Mouse (Mus musculus): ENCODE results near the gene Galt. TPM values are rescaled to one million over a fixed set of nuclear protein-coding genes. Genes with fewer than 3 reads are reported as not detected.

Galt gene
- polyA plus RNA-seq, 1 experiment = 162 TPM

- H3K4me1 ChIP-seq (ENCODE audit: control insufficient read depth, insufficient read depth, low read length) = peaks cover 28% of the 10 kb centered on the region; the same call in 1 of the 2 replicates
- H3K4me3 ChIP-seq (ENCODE audit: insufficient read depth, low read depth, low read length) = no peak overlapping the region
- WGBS = 68% methylated on average over 13 of the region's 13 CpGs
- TF ChIP-seq POLR2A (IDR thresholded peaks at IDR 0.05; ENCODE audit: low read depth, low read length) (no peak), CTCF (conservative IDR thresholded peaks at IDR 0.05; ENCODE audit: insufficient read depth, insufficient read length, low read depth, low read length) (no peak)
- H3K36me3 ChIP-seq (ENCODE audit: control insufficient read depth, insufficient read depth, low read length) = no peaks in the 10 kb centered on the region; the same call in 1 of the 2 replicates
- H3K27ac ChIP-seq (ENCODE audit: insufficient read depth, low read depth, low read length) = peak overlapping the region; percentile 98
- no peaks in the 10 kb centered on the region for H3K27me3 ChIP-seq (replicated peaks; ENCODE audit: control insufficient read depth, insufficient read depth, low read length)
- DNase-seq = peak; percentile 63
These were observed 2.3 kb downstream of the Galt start for GRCm38 (mm10) chr4:41757321-41757720.

GRCm38 (mm10) chr4:41758021-41758420 lies 3.0 kb downstream of the Galt start:
- Histone ChIP-seq H3K4me1 (ENCODE audit: control insufficient read depth, insufficient read depth, low read length) (peaks cover 28% of the 10 kb centered on the region; the same call in 1 of the 2 replicates), H3K27me3 (replicated peaks; ENCODE audit: control insufficient read depth, insufficient read depth, low read length) (no peaks in the 10 kb centered on the region), H3K36me3 (ENCODE audit: control insufficient read depth, insufficient read depth, low read length) (no peaks in the 10 kb centered on the region; the same call in 1 of the 2 replicates), H3K4me3 (ENCODE audit: insufficient read depth, low read depth, low read length) (no peak overlapping the region), H3K27ac (ENCODE audit: insufficient read depth, low read depth, low read length) (peak overlapping the region; percentile 98)
- DNase-seq = peak; percentile 82
- WGBS = 26% methylated on average over 11 of the region's 11 CpGs
- TF ChIP-seq POLR2A (IDR thresholded peaks at IDR 0.05; ENCODE audit: low read depth, low read length) = no peak
- TF ChIP-seq CTCF (conservative IDR thresholded peaks at IDR 0.05; ENCODE audit: insufficient read depth, insufficient read length, low read depth, low read length) = no peak

- Histone ChIP-seq H3K27me3 (replicated peaks; ENCODE audit: control insufficient read depth, insufficient read depth, low read length) (no peaks in the 10 kb centered on the region), H3K4me3 (ENCODE audit: insufficient read depth, low read depth, low read length) (no peak overlapping the region), H3K27ac (ENCODE audit: insufficient read depth, low read depth, low read length) (peak overlapping the region; percentile 98), H3K4me1 (ENCODE audit: control insufficient read depth, insufficient read depth, low read length) (peaks cover 28% of the 10 kb centered on the region; the same call in 1 of the 2 replicates), H3K36me3 (ENCODE audit: control insufficient read depth, insufficient read depth, low read length) (no peaks in the 10 kb centered on the region; the same call in 1 of the 2 replicates)
- 81% methylated on average over 4 of the region's 4 CpGs for WGBS
- no peak for DNase-seq
- TF ChIP-seq CTCF (conservative IDR thresholded peaks at IDR 0.05; ENCODE audit: insufficient read depth, insufficient read length, low read depth, low read length) = no peak
- TF ChIP-seq POLR2A (IDR thresholded peaks at IDR 0.05; ENCODE audit: low read depth, low read length) = no peak
These were observed 3.7 kb downstream of the Galt start for GRCm38 (mm10) chr4:41758701-41759100.

- DNase-seq = peak; percentile 93
- Histone ChIP-seq H3K4me3 (ENCODE audit: insufficient read depth, low read depth, low read length) (no peak overlapping the region), H3K27me3 (replicated peaks; ENCODE audit: control insufficient read depth, insufficient read depth, low read length) (no peaks in the 10 kb centered on the region), H3K36me3 (ENCODE audit: control insufficient read depth, insufficient read depth, low read length) (no peaks in the 10 kb centered on the region; the same call in 1 of the 2 replicates), H3K27ac (ENCODE audit: insufficient read depth, low read depth, low read length) (peak overlapping the region; percentile 98), H3K4me1 (ENCODE audit: control insufficient read depth, insufficient read depth, low read length) (peaks cover 28% of the 10 kb centered on the region; the same call in 1 of the 2 replicates)
- WGBS = 30% methylated on average over 9 of the region's 9 CpGs
- TF ChIP-seq CTCF (conservative IDR thresholded peaks at IDR 0.05; ENCODE audit: insufficient read depth, insufficient read length, low read depth, low read length) (0 out of 2 replicates have a peak, but pooled peaks have one; percentile 17), POLR2A (IDR thresholded peaks at IDR 0.05; ENCODE audit: low read depth, low read length) (no peak)
These were observed 4.2 kb downstream of the Galt start for GRCm38 (mm10) chr4:41759206-41759605.

GRCm38 (mm10) chr4:41759656-41760287 lies 4.7 kb downstream of the Galt start:
- TF ChIP-seq POLR2A (IDR thresholded peaks at IDR 0.05; ENCODE audit: low read depth, low read length) (no peak), CTCF (conservative IDR thresholded peaks at IDR 0.05; ENCODE audit: insufficient read depth, insufficient read length, low read depth, low read length) (no peak)
- no peaks in the 10 kb centered on the region; the same call in 1 of the 2 replicates for H3K36me3 ChIP-seq (ENCODE audit: control insufficient read depth, insufficient read depth, low read length)
- 26% methylated on average over 6 of the region's 6 CpGs for WGBS
- peaks cover 26% of the 10 kb centered on the region; the same call in 1 of the 2 replicates for H3K4me1 ChIP-seq (ENCODE audit: control insufficient read depth, insufficient read depth, low read length)
- peak overlapping the region; percentile 98 for H3K27ac ChIP-seq (ENCODE audit: insufficient read depth, low read depth, low read length)
- no peaks in the 10 kb centered on the region for H3K27me3 ChIP-seq (replicated peaks; ENCODE audit: control insufficient read depth, insufficient read depth, low read length)
- peak; percentile 46 for DNase-seq
- H3K4me3 ChIP-seq (ENCODE audit: insufficient read depth, low read depth, low read length) = peak overlapping the region; percentile 42

- DNase-seq = peak; percentile 99
- Histone ChIP-seq H3K27me3 (replicated peaks; ENCODE audit: control insufficient read depth, insufficient read depth, low read length) (no peaks in the 10 kb centered on the region), H3K27ac (ENCODE audit: insufficient read depth, low read depth, low read length) (peak overlapping the region; percentile 98), H3K4me1 (ENCODE audit: control insufficient read depth, insufficient read depth, low read length) (peaks cover 24% of the 10 kb centered on the region; the same call in 1 of the 2 replicates), H3K4me3 (ENCODE audit: insufficient read depth, low read depth, low read length) (peak overlapping the region; percentile 68), H3K36me3 (ENCODE audit: control insufficient read depth, insufficient read depth, low read length) (no peaks in the 10 kb centered on the region; the same call in 1 of the 2 replicates)
- TF ChIP-seq CTCF (conservative IDR thresholded peaks at IDR 0.05; ENCODE audit: insufficient read depth, insufficient read length, low read depth, low read length) (0 out of 2 replicates have a peak, but pooled peaks have one; percentile 18), POLR2A (IDR thresholded peaks at IDR 0.05; ENCODE audit: low read depth, low read length) (peak; percentile 16)
- under 1% methylated on average over 15 of the region's 15 CpGs for WGBS
These were observed 5.3 kb downstream of the Galt start for GRCm38 (mm10) chr4:41760288-41760721.

- Histone ChIP-seq H3K27me3 (replicated peaks; ENCODE audit: control insufficient read depth, insufficient read depth, low read length) (no peaks in the 10 kb centered on the region), H3K4me1 (ENCODE audit: control insufficient read depth, insufficient read depth, low read length) (peaks cover 24% of the 10 kb centered on the region; the same call in 1 of the 2 replicates), H3K27ac (ENCODE audit: insufficient read depth, low read depth, low read length) (peak overlapping the region; percentile 81), H3K36me3 (ENCODE audit: control insufficient read depth, insufficient read depth, low read length) (no peaks in the 10 kb centered on the region; the same call in 1 of the 2 replicates), H3K4me3 (ENCODE audit: insufficient read depth, low read depth, low read length) (peak overlapping the region; percentile 68)
- no peak for DNase-seq
- 53% methylated on average over 4 of the region's 4 CpGs for WGBS
- TF ChIP-seq CTCF (conservative IDR thresholded peaks at IDR 0.05; ENCODE audit: insufficient read depth, insufficient read length, low read depth, low read length) = no peak
- no peak for TF ChIP-seq POLR2A (IDR thresholded peaks at IDR 0.05; ENCODE audit: low read depth, low read length)
These were observed 5.9 kb downstream of the Galt start for GRCm38 (mm10) chr4:41760911-41761310.
